Mouse (Mus musculus): Measurements from ENCODE around the gene Gm11042. TPM values are rescaled to one million over a fixed set of nuclear protein-coding genes. Genes with fewer than 3 reads are reported as not detected.
A peak's percentile ranks its signal among the peaks of the same experiment; 100 is the strongest.

Gm11042 gene
- polyA plus RNA-seq (2014; fragmentation: Nextera tagmentation; extraction: Ambion mirVana): not detected in 2 replicates

GRCm38 (mm10) chr12:74316344-74316973, at the start of gene Gm11042:
TSS of gene Gm11042 (minus strand) at chr12:74316394.
- no peaks in the 10 kb centered on the region for H3K9me3 ChIP-seq (ENCODE audit: control insufficient read depth, low read length)
- ATAC-seq (ENCODE audit: low FRiP score) (peak; percentile 80), DNase-seq (ENCODE audit: low spot score) (peak; percentile 54)
- H3K27me3 ChIP-seq (ENCODE audit: control insufficient read depth, insufficient read depth, low read length): no peaks in the 10 kb centered on the region
- H3K4me1 ChIP-seq (replicated peaks; ENCODE audit: control insufficient read depth, insufficient read depth, low read length): no peaks in the 10 kb centered on the region
- peak within 1 kb of the TSS; percentile 40 for H3K4me3 ChIP-seq (ENCODE audit: low read depth, low read length)
- peak within 1 kb of the TSS; percentile 57; the same call in 1 of the 2 replicates for H3K9ac ChIP-seq (ENCODE audit: low read depth, low read length)
- no peaks in the 10 kb centered on the region for H3K36me3 ChIP-seq (ENCODE audit: control insufficient read depth, insufficient read depth, low read length)
- peak within 1 kb of the TSS; percentile 82 for H3K27ac ChIP-seq (ENCODE audit: low read depth, low read length)
- H3K4me2 ChIP-seq (replicated peaks; ENCODE audit: low read depth, low read length): peak within 1 kb of the TSS; percentile 48
- WGBS: 37% methylated on average over 14 of the region's 18 CpGs

- no peaks in the 10 kb centered on the region for H3K9me3 ChIP-seq (ENCODE audit: control insufficient read depth, low read length)
- DNase-seq (ENCODE audit: low spot score) (no peak), ATAC-seq (ENCODE audit: low FRiP score) (no peak)
- H3K27me3 ChIP-seq (ENCODE audit: control insufficient read depth, insufficient read depth, low read length): no peaks in the 10 kb centered on the region
- H3K27ac ChIP-seq (ENCODE audit: low read depth, low read length): no peak overlapping the region
- 89% methylated on average over 7 of the region's 7 CpGs for WGBS
- H3K9ac ChIP-seq (ENCODE audit: low read depth, low read length): no peak overlapping the region
- no peaks in the 10 kb centered on the region for H3K4me1 ChIP-seq (replicated peaks; ENCODE audit: control insufficient read depth, insufficient read depth, low read length)
- no peak overlapping the region for H3K4me3 ChIP-seq (ENCODE audit: low read depth, low read length)
- H3K4me2 ChIP-seq (replicated peaks; ENCODE audit: low read depth, low read length): no peak overlapping the region
- no peaks in the 10 kb centered on the region for H3K36me3 ChIP-seq (ENCODE audit: control insufficient read depth, insufficient read depth, low read length)
Observed at GRCm38 (mm10) chr12:74364477-74364876, 48.3 kb upstream of the Gm11042 start.

- no peaks in the 10 kb centered on the region for H3K9me3 ChIP-seq (ENCODE audit: control insufficient read depth, low read length)
- no peaks in the 10 kb centered on the region for H3K27me3 ChIP-seq (ENCODE audit: control insufficient read depth, insufficient read depth, low read length)
- H3K4me1 ChIP-seq (replicated peaks; ENCODE audit: control insufficient read depth, insufficient read depth, low read length): no peaks in the 10 kb centered on the region
- H3K4me2 ChIP-seq (replicated peaks; ENCODE audit: low read depth, low read length): no peak overlapping the region
- no peak overlapping the region for H3K9ac ChIP-seq (ENCODE audit: low read depth, low read length)
- no peak overlapping the region for H3K4me3 ChIP-seq (ENCODE audit: low read depth, low read length)
- no peak overlapping the region for H3K27ac ChIP-seq (ENCODE audit: low read depth, low read length)
- no peak for ATAC-seq (ENCODE audit: low FRiP score)
- H3K36me3 ChIP-seq (ENCODE audit: control insufficient read depth, insufficient read depth, low read length): no peaks in the 10 kb centered on the region
- 82% methylated on average over 6 of the region's 6 CpGs for WGBS
- no peak for DNase-seq (ENCODE audit: low spot score)
Observed at GRCm38 (mm10) chr12:74363076-74363475, 46.9 kb upstream of the Gm11042 start.

GRCm38 (mm10) chr12:74362453-74362852, 46.3 kb upstream of the Gm11042 start:
- no peaks in the 10 kb centered on the region for H3K9me3 ChIP-seq (ENCODE audit: control insufficient read depth, low read length)
- H3K4me1 ChIP-seq (replicated peaks; ENCODE audit: control insufficient read depth, insufficient read depth, low read length): no peaks in the 10 kb centered on the region
- DNase-seq (ENCODE audit: low spot score) (no peak), ATAC-seq (ENCODE audit: low FRiP score) (no peak)
- H3K36me3 ChIP-seq (ENCODE audit: control insufficient read depth, insufficient read depth, low read length): no peaks in the 10 kb centered on the region
- H3K27ac ChIP-seq (ENCODE audit: low read depth, low read length): no peak overlapping the region
- no peaks in the 10 kb centered on the region for H3K27me3 ChIP-seq (ENCODE audit: control insufficient read depth, insufficient read depth, low read length)
- no peak overlapping the region for H3K4me3 ChIP-seq (ENCODE audit: low read depth, low read length)
- H3K9ac ChIP-seq (ENCODE audit: low read depth, low read length): no peak overlapping the region
- H3K4me2 ChIP-seq (replicated peaks; ENCODE audit: low read depth, low read length): no peak overlapping the region
- 87% methylated on average over 2 of the region's 2 CpGs for WGBS

- no peak overlapping the region for H3K27ac ChIP-seq (ENCODE audit: low read depth, low read length)
- no peaks in the 10 kb centered on the region for H3K9me3 ChIP-seq (ENCODE audit: control insufficient read depth, low read length)
- H3K4me2 ChIP-seq (replicated peaks; ENCODE audit: low read depth, low read length): no peak overlapping the region
- H3K9ac ChIP-seq (ENCODE audit: low read depth, low read length): no peak overlapping the region
- DNase-seq (ENCODE audit: low spot score) (no peak), ATAC-seq (ENCODE audit: low FRiP score) (no peak)
- H3K4me3 ChIP-seq (ENCODE audit: low read depth, low read length): no peak overlapping the region
- H3K27me3 ChIP-seq (ENCODE audit: control insufficient read depth, insufficient read depth, low read length): no peaks in the 10 kb centered on the region
- no peaks in the 10 kb centered on the region for H3K4me1 ChIP-seq (replicated peaks; ENCODE audit: control insufficient read depth, insufficient read depth, low read length)
- H3K36me3 ChIP-seq (ENCODE audit: control insufficient read depth, insufficient read depth, low read length): no peaks in the 10 kb centered on the region
- 89% methylated on average over 5 of the region's 5 CpGs for WGBS
Observed at GRCm38 (mm10) chr12:74359791-74360190, 43.6 kb upstream of the Gm11042 start.

- 83% methylated on average over 6 of the region's 6 CpGs for WGBS
- Histone ChIP-seq H3K4me2 (replicated peaks; ENCODE audit: low read depth, low read length) (no peak overlapping the region), H3K4me3 (ENCODE audit: low read depth, low read length) (no peak overlapping the region), H3K27me3 (ENCODE audit: control insufficient read depth, insufficient read depth, low read length) (no peaks in the 10 kb centered on the region), H3K4me1 (replicated peaks; ENCODE audit: control insufficient read depth, insufficient read depth, low read length) (no peaks in the 10 kb centered on the region), H3K9ac (ENCODE audit: low read depth, low read length) (no peak overlapping the region), H3K9me3 (ENCODE audit: control insufficient read depth, low read length) (no peaks in the 10 kb centered on the region), H3K27ac (ENCODE audit: low read depth, low read length) (no peak overlapping the region), H3K36me3 (ENCODE audit: control insufficient read depth, insufficient read depth, low read length) (no peaks in the 10 kb centered on the region)
- no peak for DNase-seq (ENCODE audit: low spot score)
- ATAC-seq (ENCODE audit: low FRiP score): no peak
Observed at GRCm38 (mm10) chr12:74357806-74358205, 41.6 kb upstream of the Gm11042 start.

GRCm38 (mm10) chr12:74342720-74343119, 26.5 kb upstream of the Gm11042 start:
- no peak overlapping the region for H3K27ac ChIP-seq (ENCODE audit: low read depth, low read length)
- no peak overlapping the region for H3K4me2 ChIP-seq (replicated peaks; ENCODE audit: low read depth, low read length)
- ATAC-seq (ENCODE audit: low FRiP score) (no peak), DNase-seq (ENCODE audit: low spot score) (no peak)
- WGBS: 98% methylated on average over 3 of the region's 3 CpGs
- H3K4me1 ChIP-seq (replicated peaks; ENCODE audit: control insufficient read depth, insufficient read depth, low read length): no peaks in the 10 kb centered on the region
- no peaks in the 10 kb centered on the region for H3K9me3 ChIP-seq (ENCODE audit: control insufficient read depth, low read length)
- H3K4me3 ChIP-seq (ENCODE audit: low read depth, low read length): no peak overlapping the region
- no peaks in the 10 kb centered on the region for H3K36me3 ChIP-seq (ENCODE audit: control insufficient read depth, insufficient read depth, low read length)
- H3K9ac ChIP-seq (ENCODE audit: low read depth, low read length): no peak overlapping the region
- H3K27me3 ChIP-seq (ENCODE audit: control insufficient read depth, insufficient read depth, low read length): no peaks in the 10 kb centered on the region

- no peak overlapping the region for H3K27ac ChIP-seq (ENCODE audit: low read depth, low read length)
- H3K27me3 ChIP-seq (ENCODE audit: control insufficient read depth, insufficient read depth, low read length): no peaks in the 10 kb centered on the region
- H3K4me2 ChIP-seq (replicated peaks; ENCODE audit: low read depth, low read length): no peak overlapping the region
- no peaks in the 10 kb centered on the region for H3K9me3 ChIP-seq (ENCODE audit: control insufficient read depth, low read length)
- H3K4me1 ChIP-seq (replicated peaks; ENCODE audit: control insufficient read depth, insufficient read depth, low read length): no peaks in the 10 kb centered on the region
- DNase-seq (ENCODE audit: low spot score) (no peak), ATAC-seq (ENCODE audit: low FRiP score) (no peak)
- no peaks in the 10 kb centered on the region for H3K36me3 ChIP-seq (ENCODE audit: control insufficient read depth, insufficient read depth, low read length)
- H3K9ac ChIP-seq (ENCODE audit: low read depth, low read length): no peak overlapping the region
- WGBS: 87% methylated on average over 2 of the region's 2 CpGs
- no peak overlapping the region for H3K4me3 ChIP-seq (ENCODE audit: low read depth, low read length)
Observed at GRCm38 (mm10) chr12:74340070-74340469, 23.9 kb upstream of the Gm11042 start.

GRCm38 (mm10) chr12:74333706-74334105, 17.5 kb upstream of the Gm11042 start:
- no peak overlapping the region for H3K4me3 ChIP-seq (ENCODE audit: low read depth, low read length)
- 94% methylated on average over 6 of the region's 6 CpGs for WGBS
- H3K9ac ChIP-seq (ENCODE audit: low read depth, low read length): no peak overlapping the region
- no peak overlapping the region for H3K4me2 ChIP-seq (replicated peaks; ENCODE audit: low read depth, low read length)
- DNase-seq (ENCODE audit: low spot score): no peak
- no peaks in the 10 kb centered on the region for H3K36me3 ChIP-seq (ENCODE audit: control insufficient read depth, insufficient read depth, low read length)
- no peak for ATAC-seq (ENCODE audit: low FRiP score)
- H3K4me1 ChIP-seq (replicated peaks; ENCODE audit: control insufficient read depth, insufficient read depth, low read length): no peaks in the 10 kb centered on the region
- no peak overlapping the region for H3K27ac ChIP-seq (ENCODE audit: low read depth, low read length)
- no peaks in the 10 kb centered on the region for H3K27me3 ChIP-seq (ENCODE audit: control insufficient read depth, insufficient read depth, low read length)
- H3K9me3 ChIP-seq (ENCODE audit: control insufficient read depth, low read length): no peaks in the 10 kb centered on the region

Data from hindbrain, embryonic 11.5 days (tissue).